Mouse (Mus musculus): ENCODE results near the gene Cap1. TPM values are rescaled to one million over a fixed set of nuclear protein-coding genes. Genes with fewer than 3 reads are reported as not detected.

Gene Cap1
- polyA plus RNA-seq, 1 experiment, result 192 TPM

GRCm38 (mm10) chr4:122854770-122855169 lies 31.1 kb downstream of the Cap1 start:
- no peaks in the 10 kb centered on the region; the same call in 1 of the 2 replicates for H3K27me3 ChIP-seq (ENCODE audit: control insufficient read depth, insufficient read depth, low read length)
- H3K4me1 ChIP-seq (replicated peaks; ENCODE audit: control insufficient read depth, insufficient read depth, low read length), result peaks cover 35% of the 10 kb centered on the region
- no peak overlapping the region for H3K4me3 ChIP-seq (ENCODE audit: control insufficient read depth, insufficient read depth, low read length)
- TF ChIP-seq CTCF (IDR thresholded peaks at IDR 0.05; ENCODE audit: borderline replicate concordance, control insufficient read depth, extremely low read depth, insufficient read depth, low read length, poor library complexity), result no peak
- no peak for TF ChIP-seq POLR2A (IDR thresholded peaks at IDR 0.05; ENCODE audit: control insufficient read depth, extremely low read depth, insufficient read depth, low read length, poor library complexity)
- H3K36me3 ChIP-seq (ENCODE audit: control insufficient read depth, insufficient read depth, low read length), result peaks cover 61% of the 10 kb centered on the region
- H3K27ac ChIP-seq (ENCODE audit: control insufficient read depth, insufficient read depth, low read length), result peak overlapping the region; percentile 5
- WGBS, result 49% methylated on average over 4 of the region's 4 CpGs
- peak; percentile 22 for DNase-seq

- TF ChIP-seq POLR2A (IDR thresholded peaks at IDR 0.05; ENCODE audit: control insufficient read depth, extremely low read depth, insufficient read depth, low read length, poor library complexity) (no peak), CTCF (IDR thresholded peaks at IDR 0.05; ENCODE audit: borderline replicate concordance, control insufficient read depth, extremely low read depth, insufficient read depth, low read length, poor library complexity) (no peak)
- Histone ChIP-seq H3K36me3 (ENCODE audit: control insufficient read depth, insufficient read depth, low read length) (peaks cover 61% of the 10 kb centered on the region), H3K4me3 (ENCODE audit: control insufficient read depth, insufficient read depth, low read length) (no peak overlapping the region), H3K4me1 (replicated peaks; ENCODE audit: control insufficient read depth, insufficient read depth, low read length) (peaks cover 42% of the 10 kb centered on the region), H3K27ac (ENCODE audit: control insufficient read depth, insufficient read depth, low read length) (peak overlapping the region; percentile 50; the same call in 1 of the 2 replicates), H3K27me3 (ENCODE audit: control insufficient read depth, insufficient read depth, low read length) (no peaks in the 10 kb centered on the region; the same call in 1 of the 2 replicates)
- DNase-seq, result peak; percentile 44
- WGBS, result 2% methylated on average over 2 of the region's 2 CpGs
Measured at GRCm38 (mm10) chr4:122853691-122854090, 32.2 kb downstream of the Cap1 start.

GRCm38 (mm10) chr4:122851535-122851934 lies 34.3 kb downstream of the Cap1 start:
- peaks cover 49% of the 10 kb centered on the region for H3K36me3 ChIP-seq (ENCODE audit: control insufficient read depth, insufficient read depth, low read length)
- no peak overlapping the region for H3K4me3 ChIP-seq (ENCODE audit: control insufficient read depth, insufficient read depth, low read length)
- no peak overlapping the region for H3K27ac ChIP-seq (ENCODE audit: control insufficient read depth, insufficient read depth, low read length)
- TF ChIP-seq CTCF (IDR thresholded peaks at IDR 0.05; ENCODE audit: borderline replicate concordance, control insufficient read depth, extremely low read depth, insufficient read depth, low read length, poor library complexity) (no peak), POLR2A (IDR thresholded peaks at IDR 0.05; ENCODE audit: control insufficient read depth, extremely low read depth, insufficient read depth, low read length, poor library complexity) (no peak)
- peaks cover 55% of the 10 kb centered on the region for H3K4me1 ChIP-seq (replicated peaks; ENCODE audit: control insufficient read depth, insufficient read depth, low read length)
- H3K27me3 ChIP-seq (ENCODE audit: control insufficient read depth, insufficient read depth, low read length), result no peaks in the 10 kb centered on the region; the same call in 1 of the 2 replicates
- no peak for DNase-seq

GRCm38 (mm10) chr4:122848150-122848621 lies 37.7 kb downstream of the Cap1 start:
- no peak overlapping the region for H3K4me3 ChIP-seq (ENCODE audit: control insufficient read depth, insufficient read depth, low read length)
- H3K27me3 ChIP-seq (ENCODE audit: control insufficient read depth, insufficient read depth, low read length), result no peaks in the 10 kb centered on the region; the same call in 1 of the 2 replicates
- H3K36me3 ChIP-seq (ENCODE audit: control insufficient read depth, insufficient read depth, low read length), result peaks cover 62% of the 10 kb centered on the region
- H3K27ac ChIP-seq (ENCODE audit: control insufficient read depth, insufficient read depth, low read length), result peak overlapping the region; percentile 93
- peaks cover 33% of the 10 kb centered on the region for H3K4me1 ChIP-seq (replicated peaks; ENCODE audit: control insufficient read depth, insufficient read depth, low read length)
- WGBS, result 5% methylated on average over 13 of the region's 13 CpGs
- DNase-seq, result peak; percentile 62
- TF ChIP-seq POLR2A (IDR thresholded peaks at IDR 0.05; ENCODE audit: control insufficient read depth, extremely low read depth, insufficient read depth, low read length, poor library complexity) (no peak), CTCF (IDR thresholded peaks at IDR 0.05; ENCODE audit: borderline replicate concordance, control insufficient read depth, extremely low read depth, insufficient read depth, low read length, poor library complexity) (no peak)

- DNase-seq, result no peak
- no peak overlapping the region for H3K4me3 ChIP-seq (ENCODE audit: control insufficient read depth, insufficient read depth, low read length)
- TF ChIP-seq CTCF (IDR thresholded peaks at IDR 0.05; ENCODE audit: borderline replicate concordance, control insufficient read depth, extremely low read depth, insufficient read depth, low read length, poor library complexity) (no peak), POLR2A (IDR thresholded peaks at IDR 0.05; ENCODE audit: control insufficient read depth, extremely low read depth, insufficient read depth, low read length, poor library complexity) (no peak)
- H3K36me3 ChIP-seq (ENCODE audit: control insufficient read depth, insufficient read depth, low read length), result peaks cover 8% of the 10 kb centered on the region
- H3K27ac ChIP-seq (ENCODE audit: control insufficient read depth, insufficient read depth, low read length), result peak overlapping the region; percentile 94
- peaks cover 20% of the 10 kb centered on the region for H3K4me1 ChIP-seq (replicated peaks; ENCODE audit: control insufficient read depth, insufficient read depth, low read length)
- no peaks in the 10 kb centered on the region for H3K27me3 ChIP-seq (ENCODE audit: control insufficient read depth, insufficient read depth, low read length)
- 5% methylated on average over 1 of the region's 1 CpGs for WGBS
Measured at GRCm38 (mm10) chr4:122838416-122838815, 47.4 kb downstream of the Cap1 start.

GRCm38 (mm10) chr4:122837994-122838393 lies 47.9 kb downstream of the Cap1 start:
- 77% methylated on average over 2 of the region's 2 CpGs for WGBS
- H3K4me1 ChIP-seq (replicated peaks; ENCODE audit: control insufficient read depth, insufficient read depth, low read length), result peaks cover 20% of the 10 kb centered on the region
- peak overlapping the region; percentile 94 for H3K27ac ChIP-seq (ENCODE audit: control insufficient read depth, insufficient read depth, low read length)
- H3K36me3 ChIP-seq (ENCODE audit: control insufficient read depth, insufficient read depth, low read length), result peaks cover 8% of the 10 kb centered on the region
- H3K27me3 ChIP-seq (ENCODE audit: control insufficient read depth, insufficient read depth, low read length), result no peaks in the 10 kb centered on the region
- H3K4me3 ChIP-seq (ENCODE audit: control insufficient read depth, insufficient read depth, low read length), result no peak overlapping the region
- DNase-seq, result no peak
- no peak for TF ChIP-seq CTCF (IDR thresholded peaks at IDR 0.05; ENCODE audit: borderline replicate concordance, control insufficient read depth, extremely low read depth, insufficient read depth, low read length, poor library complexity)
- no peak for TF ChIP-seq POLR2A (IDR thresholded peaks at IDR 0.05; ENCODE audit: control insufficient read depth, extremely low read depth, insufficient read depth, low read length, poor library complexity)

All from thymus, adult 2 months (tissue).